Mouse (Mus musculus) forebrain, embryonic 14.5 days (tissue): ENCODE data around the gene Mgat1. TPM values are rescaled to one million over a fixed set of nuclear protein-coding genes. Genes with fewer than 3 reads are reported as not detected.

Experiments used
- ATAC-seq: fragments of 200-750 bp; cut with Nextera tagmentation; 2 replicates; pipeline ENCODE4 v1.8.0; 2017; ENCODE audit warnings: mild to moderate bottlenecking, moderate library complexity
- DNase-seq: peaks from one replicate; pipeline ENCODE4 v3.0.0-alpha.2; 2015; ENCODE audit warnings: low spot score
- H3K27ac ChIP-seq: fragments of 300-500 bp; sonication (generic); 2 replicates; pipeline ENCODE4 v1.5.1; 2014; ENCODE audit warnings: low read depth, mild to moderate bottlenecking, control low read depth, low read length, moderate library complexity
- H3K27me3 ChIP-seq: fragments of 300-500 bp; sonication (generic); replicated peaks from 2 replicates; pipeline ENCODE4 v1.6.1; 2014; ENCODE audit warnings: low read length, control low read depth, mixed read lengths; ENCODE audit not compliant: control insufficient read depth, insufficient read depth
- H3K36me3 ChIP-seq: fragments of 300-500 bp; sonication (generic); 2 replicates; pipeline ENCODE4 v1.6.1; 2014; ENCODE audit warnings: low read length, control low read depth; ENCODE audit not compliant: control insufficient read depth, insufficient read depth
- H3K4me1 ChIP-seq: fragments of 300-500 bp; sonication (generic); 2 replicates; pipeline ENCODE4 v1.6.1; 2014; ENCODE audit warnings: antibody characterized with exemption, low read length, control low read depth; ENCODE audit not compliant: control insufficient read depth, insufficient read depth
- H3K4me2 ChIP-seq: fragments of 300-500 bp; sonication (generic); 2 replicates; pipeline ENCODE4 v1.6.1; 2014; ENCODE audit warnings: mild to moderate bottlenecking, control low read depth, low read length
- H3K4me3 ChIP-seq: fragments of 300-500 bp; sonication (generic); 2 replicates; pipeline ENCODE4 v1.5.1; 2014; ENCODE audit warnings: low read depth, low read length, control low read depth
- H3K9ac ChIP-seq: fragments of 300-500 bp; sonication (generic); 2 replicates; pipeline ENCODE4 v1.6.1; 2014; ENCODE audit warnings: mild to moderate bottlenecking, low read length, control low read depth, moderate library complexity
- H3K9me3 ChIP-seq: fragments of 300-500 bp; sonication (generic); replicated peaks from 2 replicates; pipeline ENCODE4 v1.6.1; 2016; ENCODE audit warnings: low read length, control low read depth, mixed read lengths; ENCODE audit not compliant: control insufficient read depth
- WGBS: fragments of 180-500 bp; shearing (Covaris S2); extraction: QIAGEN DNeasy Blood & Tissue Kit; methylation state at CpG from one replicate; pipeline ENCODE4 v1.1.7; 2014; 5-methylcytosine and 5-hydroxymethylcytosine counted together
- polyA plus RNA-seq: library from polyadenylated mRNA; unstranded; fragments of >200 nt; fragmentation: Nextera tagmentation; extraction: Ambion mirVana; gene quantifications from 2 replicates; pipeline ENCODE4 v1.2.1, GENCODE M21; 2014

Mgat1 gene
- polyA plus RNA-seq, 1 experiment from 2014 or later, result 23.8 TPM

DNA sequence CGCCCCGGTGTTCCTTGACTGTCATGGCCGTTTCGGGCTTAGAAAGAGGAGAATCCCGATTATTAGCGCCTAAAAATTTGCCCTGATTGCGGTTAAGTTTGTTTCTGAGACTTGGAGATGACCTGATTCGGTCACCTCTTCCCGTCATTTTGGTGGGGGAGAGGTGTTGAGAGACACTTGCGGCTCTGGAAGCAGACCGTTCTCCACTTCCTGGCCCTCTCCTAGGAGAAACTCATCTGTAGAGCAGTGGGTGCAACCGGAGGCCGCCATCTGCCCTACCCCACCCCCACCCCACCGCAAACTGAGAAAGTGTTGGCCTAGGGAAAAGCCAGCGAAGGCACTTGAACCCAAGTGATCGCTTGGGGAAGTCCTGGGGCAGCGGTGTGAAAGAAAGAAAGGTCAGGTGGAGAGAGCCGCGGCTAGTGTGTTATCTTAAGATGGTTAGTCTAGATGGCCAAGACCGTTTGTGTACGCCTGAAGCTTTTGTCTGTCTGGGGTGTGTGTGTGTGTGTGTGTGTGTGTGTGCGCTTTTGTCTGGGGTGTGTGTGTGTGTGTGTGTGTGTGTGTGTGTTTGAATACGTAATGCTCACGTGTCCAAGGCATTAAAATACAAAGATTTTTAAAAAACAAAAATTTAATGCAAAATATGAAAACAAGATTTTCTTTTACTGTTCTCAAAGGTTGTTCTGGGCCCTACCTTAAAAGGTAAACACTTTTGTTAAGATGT, 40.1 kb upstream of the Mgat1 start:
- H3K27me3 ChIP-seq, result no peaks in the 10 kb centered on the region
- peak; percentile 66 for DNase-seq
- peak overlapping the region; percentile 98 for H3K27ac ChIP-seq
- H3K9me3 ChIP-seq, result no peaks in the 10 kb centered on the region
- ATAC-seq, result peak; percentile 73
- under 1% methylated on average over 24 of the region's 24 CpGs for WGBS
- peaks cover 6% of the 10 kb centered on the region; the same call in 1 of the 2 replicates for H3K36me3 ChIP-seq
- H3K4me2 ChIP-seq, result peak overlapping the region; percentile 67
- peak overlapping the region; percentile 94 for H3K4me3 ChIP-seq
- H3K4me1 ChIP-seq, result peaks cover 5% of the 10 kb centered on the region
- peak overlapping the region; percentile 98 for H3K9ac ChIP-seq

DNA sequence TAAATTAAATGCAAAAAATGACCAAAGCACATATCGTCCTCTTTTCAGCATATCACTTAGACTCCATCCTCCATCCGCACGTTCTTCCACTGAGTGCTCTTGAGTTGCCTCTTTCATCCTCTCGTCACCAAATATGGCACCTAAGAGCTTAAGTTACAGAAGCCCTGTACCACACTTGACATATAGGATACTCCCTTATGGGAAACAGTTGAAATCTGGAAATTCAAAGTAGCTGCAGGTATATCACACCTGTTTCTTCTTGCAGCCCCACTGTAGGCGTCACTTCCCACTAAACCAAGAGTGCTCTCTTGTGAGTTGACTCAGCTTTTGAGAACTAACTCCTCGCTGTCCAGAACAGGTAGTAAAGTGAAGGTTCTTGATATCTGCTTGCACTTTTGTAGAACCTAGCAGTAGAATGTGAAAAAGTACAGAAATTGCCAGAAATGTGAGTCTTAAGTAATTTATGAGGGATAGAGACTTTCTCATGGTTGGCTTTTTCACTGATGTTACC, 38.9 kb upstream of the Mgat1 start:
- peaks cover 5% of the 10 kb centered on the region for H3K4me1 ChIP-seq
- WGBS, result 90% methylated on average over 6 of the region's 6 CpGs
- peak overlapping the region; percentile 67 for H3K4me2 ChIP-seq
- H3K9me3 ChIP-seq, result no peaks in the 10 kb centered on the region
- no peak for DNase-seq
- peaks cover 6% of the 10 kb centered on the region; the same call in 1 of the 2 replicates for H3K36me3 ChIP-seq
- ATAC-seq, result no peak
- no peak overlapping the region; the same call in 1 of the 2 replicates for H3K4me3 ChIP-seq
- no peaks in the 10 kb centered on the region for H3K27me3 ChIP-seq
- H3K27ac ChIP-seq, result no peak overlapping the region
- H3K9ac ChIP-seq, result no peak overlapping the region

DNA sequence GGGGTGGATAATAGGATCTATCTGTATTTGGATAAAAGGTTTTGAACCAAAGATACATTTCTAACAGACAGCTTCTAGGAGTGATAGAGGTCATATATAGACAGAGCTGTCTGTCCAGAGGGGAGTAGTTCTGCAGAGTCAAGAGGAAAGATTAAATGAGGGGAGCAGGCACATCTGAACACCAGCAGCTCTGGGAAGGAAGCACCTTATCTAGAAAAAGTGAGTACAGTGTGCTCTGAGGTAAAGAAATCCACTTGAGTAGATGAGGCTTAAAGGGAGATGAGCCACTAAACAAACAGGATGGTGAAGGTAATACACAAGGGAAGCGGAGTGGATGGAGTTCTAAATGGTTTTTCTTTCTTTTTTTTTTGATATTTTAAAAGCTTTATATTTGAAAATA, 36.5 kb upstream of the Mgat1 start:
- Histone ChIP-seq H3K36me3 (peaks cover 10% of the 10 kb centered on the region), H3K27me3 (no peaks in the 10 kb centered on the region), H3K9ac (no peak overlapping the region), H3K9me3 (no peaks in the 10 kb centered on the region), H3K4me3 (no peak overlapping the region), H3K4me2 (no peak overlapping the region), H3K27ac (no peak overlapping the region), H3K4me1 (peaks cover 5% of the 10 kb centered on the region)
- ATAC-seq (no peak), DNase-seq (no peak)
- 100% methylated on average over 1 of the region's 1 CpGs for WGBS

GRCm38 (mm10) chr11:49212577-49212976, 31.4 kb upstream of the Mgat1 start:
- DNase-seq (no peak), ATAC-seq (no peak)
- no peak overlapping the region for H3K4me3 ChIP-seq
- H3K27me3 ChIP-seq, result no peaks in the 10 kb centered on the region
- H3K4me2 ChIP-seq, result no peak overlapping the region
- H3K36me3 ChIP-seq, result peaks cover 48% of the 10 kb centered on the region
- no peaks in the 10 kb centered on the region for H3K9me3 ChIP-seq
- H3K27ac ChIP-seq, result no peak overlapping the region
- H3K9ac ChIP-seq, result no peak overlapping the region
- H3K4me1 ChIP-seq, result no peaks in the 10 kb centered on the region

DNA sequence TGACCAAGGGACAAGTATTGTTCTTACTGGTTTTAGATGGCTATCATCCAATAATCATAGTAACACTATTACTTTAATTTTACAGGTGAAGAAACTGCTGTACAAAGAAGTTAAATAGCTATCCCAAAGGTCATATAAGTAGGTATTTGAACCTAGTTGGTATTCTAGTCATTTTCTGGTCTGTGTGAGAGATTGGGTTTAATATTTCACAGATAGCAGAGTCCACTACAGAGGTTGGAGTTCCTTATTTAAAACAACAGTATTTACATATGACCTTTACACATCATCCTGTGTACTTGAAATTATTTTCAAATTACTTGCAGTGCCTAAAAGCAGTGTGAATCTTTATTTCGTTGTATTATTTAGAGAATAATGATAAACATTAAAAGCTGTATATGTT, 30.5 kb upstream of the Mgat1 start:
- H3K4me1 ChIP-seq, result no peaks in the 10 kb centered on the region
- H3K27me3 ChIP-seq, result no peaks in the 10 kb centered on the region
- no peak for ATAC-seq
- peaks cover 48% of the 10 kb centered on the region for H3K36me3 ChIP-seq
- WGBS, result 96% methylated on average over 1 of the region's 1 CpGs
- no peak overlapping the region for H3K9ac ChIP-seq
- no peaks in the 10 kb centered on the region for H3K9me3 ChIP-seq
- no peak overlapping the region for H3K4me2 ChIP-seq
- no peak for DNase-seq
- H3K4me3 ChIP-seq, result no peak overlapping the region
- no peak overlapping the region for H3K27ac ChIP-seq

- H3K9ac ChIP-seq, result no peak overlapping the region
- H3K4me3 ChIP-seq, result no peak overlapping the region
- peaks cover 37% of the 10 kb centered on the region for H3K36me3 ChIP-seq
- H3K4me2 ChIP-seq, result no peak overlapping the region
- no peak for ATAC-seq
- 89% methylated on average over 2 of the region's 2 CpGs for WGBS
- no peak overlapping the region for H3K27ac ChIP-seq
- H3K9me3 ChIP-seq, result no peaks in the 10 kb centered on the region
- DNase-seq, result no peak
- no peaks in the 10 kb centered on the region for H3K27me3 ChIP-seq
- no peaks in the 10 kb centered on the region for H3K4me1 ChIP-seq
Observed at GRCm38 (mm10) chr11:49219271-49219670, 24.7 kb upstream of the Mgat1 start.

GRCm38 (mm10) chr11:49224455-49224854, 19.5 kb upstream of the Mgat1 start:
- Histone ChIP-seq H3K36me3 (no peaks in the 10 kb centered on the region), H3K4me3 (no peak overlapping the region), H3K4me2 (no peak overlapping the region), H3K27me3 (no peaks in the 10 kb centered on the region), H3K27ac (no peak overlapping the region), H3K9ac (no peak overlapping the region), H3K4me1 (no peaks in the 10 kb centered on the region), H3K9me3 (no peaks in the 10 kb centered on the region)
- ATAC-seq (no peak), DNase-seq (no peak)
- WGBS, result 55% methylated on average over 1 of the region's 1 CpGs

- no peak for ATAC-seq
- WGBS, result 83% methylated on average over 3 of the region's 3 CpGs
- H3K4me1 ChIP-seq, result no peaks in the 10 kb centered on the region
Observed at GRCm38 (mm10) chr11:49232781-49233180, 11.2 kb upstream of the Mgat1 start.

DNA sequence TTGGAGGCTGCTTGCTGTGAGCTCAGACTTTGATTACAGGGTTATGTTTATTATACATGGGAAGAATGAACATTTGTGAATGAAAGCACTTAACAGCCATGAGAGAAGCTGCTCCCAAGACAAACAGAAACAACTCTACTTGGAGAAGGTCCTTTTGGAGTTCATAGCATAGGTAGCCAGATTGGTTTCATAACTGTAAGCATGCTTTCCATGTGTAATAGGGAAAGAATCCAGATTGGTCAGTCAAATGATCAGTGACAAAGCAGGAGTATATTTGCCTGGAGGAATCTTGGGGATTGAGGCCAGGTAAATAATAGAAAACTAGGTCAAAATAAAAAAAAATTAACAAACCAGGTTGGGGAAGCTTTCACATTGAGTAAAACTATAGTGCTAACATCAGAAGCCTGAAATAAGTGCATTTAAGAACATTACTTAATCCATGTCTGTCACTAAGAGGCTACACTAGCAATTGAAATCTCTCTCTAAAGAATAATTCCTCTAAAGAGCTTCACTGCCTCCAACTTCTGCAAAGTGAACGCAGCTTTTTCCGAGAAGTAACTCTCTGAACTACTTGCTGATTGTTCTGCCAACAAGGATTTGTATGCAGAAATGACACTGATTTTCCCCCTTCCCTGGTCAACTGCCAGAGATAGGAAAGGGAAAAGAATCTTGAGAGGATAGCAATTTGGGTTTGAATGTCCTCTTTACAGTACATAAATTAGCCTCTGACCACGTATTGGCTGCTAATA, 8.4 kb upstream of the Mgat1 start:
- no peaks in the 10 kb centered on the region for H3K27me3 ChIP-seq
- WGBS, result 78% methylated on average over 3 of the region's 3 CpGs
- H3K4me2 ChIP-seq, result no peak overlapping the region

More at GRCm38 (mm10) chr11:49232781-49233180, 11.2 kb upstream of the Mgat1 start:
- Histone ChIP-seq H3K9ac (no peak overlapping the region), H3K27me3 (no peaks in the 10 kb centered on the region), H3K36me3 (no peaks in the 10 kb centered on the region), H3K4me3 (no peak overlapping the region), H3K4me2 (no peak overlapping the region), H3K27ac (no peak overlapping the region), H3K9me3 (no peaks in the 10 kb centered on the region)
- no peak for DNase-seq

More for the DNA sequence above, 8.4 kb upstream of the Mgat1 start:
- Histone ChIP-seq H3K36me3 (no peaks in the 10 kb centered on the region), H3K27ac (no peak overlapping the region), H3K4me3 (no peak overlapping the region), H3K9me3 (no peaks in the 10 kb centered on the region), H3K9ac (no peak overlapping the region), H3K4me1 (no peaks in the 10 kb centered on the region)
- ATAC-seq (no peak), DNase-seq (no peak)
